Mouse (Mus musculus): ENCODE data around the gene Cyp2d10. TPM values are rescaled to one million over a fixed set of nuclear protein-coding genes. Genes with fewer than 3 reads are reported as not detected.
"Not testable (repeated sequence)": the region's sequence is repeated elsewhere in the genome, so short reads cannot be mapped to it uniquely, and the experiment has no call there.

Cyp2d10 gene
- polyA plus RNA-seq, 1 experiment from 2014 or later: 3.4 TPM

- not testable (repeated sequence) for ATAC-seq (ENCODE audit: insufficient read depth, low FRiP score, low read depth); H3K4me2 ChIP-seq; H3K4me3 ChIP-seq (replicated peaks); H3K9ac ChIP-seq; H3K36me3 ChIP-seq; H3K4me1 ChIP-seq; H3K27ac ChIP-seq; H3K27me3 ChIP-seq (replicated peaks); H3K9me3 ChIP-seq
- 78% methylated on average over 2 of the region's 2 CpGs for WGBS
Measured at GRCm38 (mm10) chr15:82393922-82394321, 13.1 kb downstream of the Cyp2d10 start, which contains the start of gene Cyp2d11. Cyp2d11 (minus strand) TSS chr15:82394022.

- H3K4me2 ChIP-seq; H3K9me3 ChIP-seq; H3K4me1 ChIP-seq; H3K27me3 ChIP-seq (replicated peaks); H3K9ac ChIP-seq; H3K27ac ChIP-seq; H3K36me3 ChIP-seq; ATAC-seq (ENCODE audit: insufficient read depth, low FRiP score, low read depth); H3K4me3 ChIP-seq (replicated peaks): not testable (repeated sequence)
- 92% methylated on average over 10 of the region's 10 CpGs for WGBS
Measured at GRCm38 (mm10) chr15:82389916-82390315, 17.1 kb downstream of the Cyp2d10 start.

DNA sequence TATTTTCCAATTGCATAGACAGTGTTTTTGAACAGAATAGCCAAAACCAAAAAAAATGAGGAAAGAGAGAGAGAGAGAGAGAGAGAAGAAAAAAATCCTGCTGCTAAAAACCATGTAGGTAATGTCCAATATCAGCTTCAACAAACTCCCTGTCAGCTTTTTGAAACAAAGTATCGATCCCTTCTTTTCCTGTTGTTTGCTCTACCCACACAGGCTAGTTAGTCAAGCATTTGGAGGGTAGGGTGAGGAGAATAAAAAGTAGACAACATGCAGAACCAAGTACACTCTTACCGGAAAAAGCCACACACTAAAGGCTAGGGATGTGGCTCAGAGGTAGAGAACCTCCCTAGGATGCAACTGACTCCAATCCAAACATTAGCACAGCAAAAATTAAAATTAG is 21.3 kb downstream of the Cyp2d10 start:
- no peaks in the 10 kb centered on the region for H3K27me3 ChIP-seq (replicated peaks)
- no peak for ATAC-seq (ENCODE audit: insufficient read depth, low FRiP score, low read depth)
- no peaks in the 10 kb centered on the region for H3K9me3 ChIP-seq
- H3K36me3 ChIP-seq: no peaks in the 10 kb centered on the region
- no peak overlapping the region for H3K4me2 ChIP-seq
- H3K4me3 ChIP-seq (replicated peaks): no peak overlapping the region
- H3K27ac ChIP-seq: no peak overlapping the region
- H3K9ac ChIP-seq: no peak overlapping the region
- 0 out of 2 replicates have a peak, but pooled peaks cover 3% of the 10 kb centered on the region for H3K4me1 ChIP-seq
- WGBS: 71% methylated on average over 2 of the region's 2 CpGs

- H3K27me3 ChIP-seq (replicated peaks): no peaks in the 10 kb centered on the region
- H3K4me1 ChIP-seq: 0 out of 2 replicates have a peak, but pooled peaks cover 21% of the 10 kb centered on the region
- H3K36me3 ChIP-seq: no peaks in the 10 kb centered on the region
- no peak overlapping the region for H3K4me3 ChIP-seq (replicated peaks)
- no peak for ATAC-seq (ENCODE audit: insufficient read depth, low FRiP score, low read depth)
- no peak overlapping the region for H3K9ac ChIP-seq
- no peak overlapping the region for H3K4me2 ChIP-seq
- 83% methylated on average over 2 of the region's 2 CpGs for WGBS
- H3K27ac ChIP-seq: no peak overlapping the region
- no peaks in the 10 kb centered on the region for H3K9me3 ChIP-seq
Measured at GRCm38 (mm10) chr15:82382441-82382840, 24.6 kb downstream of the Cyp2d10 start.

DNA sequence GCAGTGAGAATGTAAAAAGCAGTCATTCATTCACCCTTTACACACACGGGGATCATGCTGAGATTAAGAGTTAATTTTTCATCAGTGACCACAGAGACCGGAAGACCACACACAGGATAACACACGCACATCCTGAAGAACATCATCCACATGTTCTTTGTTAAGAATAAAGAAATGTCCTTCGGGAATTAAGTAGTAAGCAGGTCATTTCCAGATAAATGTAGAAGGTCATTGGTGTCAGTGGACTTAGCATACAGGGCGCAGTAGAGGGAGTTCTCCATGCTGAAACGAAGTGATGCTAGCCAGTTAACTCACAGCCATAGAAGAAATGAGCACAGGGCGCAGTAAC is 26.3 kb downstream of the Cyp2d10 start:
- 28% methylated on average over 7 of the region's 7 CpGs for WGBS
- no peaks in the 10 kb centered on the region for H3K9me3 ChIP-seq
- no peak overlapping the region for H3K9ac ChIP-seq
- H3K4me2 ChIP-seq: peak overlapping the region; percentile 88
- H3K4me1 ChIP-seq: 0 out of 2 replicates have a peak, but pooled peaks cover 25% of the 10 kb centered on the region
- no peak overlapping the region for H3K27ac ChIP-seq
- no peaks in the 10 kb centered on the region for H3K27me3 ChIP-seq (replicated peaks)
- H3K36me3 ChIP-seq: no peaks in the 10 kb centered on the region
- H3K4me3 ChIP-seq (replicated peaks): peak overlapping the region; percentile 12; the same call in 1 of the 2 replicates
- no peak for ATAC-seq (ENCODE audit: insufficient read depth, low FRiP score, low read depth)

DNA sequence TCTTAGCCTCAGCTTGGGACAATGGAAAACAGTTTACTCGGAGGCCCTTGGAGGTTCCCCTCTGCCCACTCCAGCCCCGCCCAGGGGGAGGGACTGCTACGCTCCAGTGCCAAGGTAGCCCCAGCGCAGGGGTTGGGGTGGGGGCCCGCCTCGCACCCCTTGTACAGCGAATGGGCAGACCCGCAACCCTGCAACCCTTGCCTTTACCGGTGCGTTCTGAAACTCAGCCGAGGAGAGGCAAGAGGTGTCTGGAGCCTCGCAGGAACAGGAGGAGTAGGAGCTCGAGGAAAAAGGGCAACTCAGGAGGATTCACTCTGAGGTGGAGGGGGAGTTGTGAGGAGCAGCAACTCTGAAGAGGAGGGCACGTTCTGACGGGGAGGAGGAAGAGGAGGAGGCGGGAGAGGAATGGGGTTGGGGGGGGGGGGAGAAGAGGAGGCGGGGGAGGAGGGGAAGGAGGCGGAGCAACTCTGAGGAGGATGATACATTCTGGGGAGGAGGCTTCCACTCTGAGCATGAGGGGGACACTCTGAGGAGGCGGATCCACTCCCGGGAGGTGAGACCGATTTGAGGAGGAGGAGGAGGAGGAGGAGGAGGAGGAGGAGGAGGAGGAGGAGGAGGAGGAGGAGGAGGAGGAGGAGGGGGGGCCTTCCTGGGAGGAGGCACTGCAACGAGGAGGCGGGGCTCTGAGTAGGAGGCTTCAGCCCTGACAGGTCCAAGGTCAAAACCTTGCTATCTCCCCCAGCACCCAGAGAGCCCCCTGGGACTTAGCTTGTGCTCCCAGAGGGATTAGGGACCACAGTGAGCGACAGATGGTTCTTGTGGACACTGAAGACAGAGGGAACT is 26.9 kb downstream of the Cyp2d10 start, which contains the start of gene Cyp2d22:
Gene Cyp2d22 (minus strand): TSS at position 390 of the 843 bp plus-strand sequence.
- Histone ChIP-seq H3K9me3 (no peaks in the 10 kb centered on the region), H3K4me1 (0 out of 2 replicates have a peak, but pooled peaks cover 25% of the 10 kb centered on the region), H3K4me2 (peak within 1 kb of the TSS; percentile 88), H3K27me3 (replicated peaks) (no peaks in the 10 kb centered on the region), H3K9ac (0 out of 2 replicates have a peak within 1 kb of the TSS, but pooled peaks have one; percentile 26), H3K27ac (peak within 1 kb of the TSS; percentile 75), H3K36me3 (no peaks in the 10 kb centered on the region), H3K4me3 (replicated peaks) (peak within 1 kb of the TSS; percentile 45)
- 1% methylated on average over 17 of the region's 24 CpGs for WGBS
- peak; percentile 54 for ATAC-seq (ENCODE audit: insufficient read depth, low FRiP score, low read depth)

GRCm38 (mm10) chr15:82379511-82379870 is 27.5 kb downstream of the Cyp2d10 start:
- ATAC-seq (ENCODE audit: insufficient read depth, low FRiP score, low read depth): peak; percentile 58
- 0 out of 2 replicates have a peak, but pooled peaks cover 25% of the 10 kb centered on the region for H3K4me1 ChIP-seq
- WGBS: 19% methylated on average over 7 of the region's 7 CpGs

GRCm38 (mm10) chr15:82378261-82379180 is 28.5 kb downstream of the Cyp2d10 start:
- 36% methylated on average over 15 of the region's 15 CpGs for WGBS
- no peaks in the 10 kb centered on the region for H3K36me3 ChIP-seq
- peak overlapping the region; percentile 6; the same call in 1 of the 2 replicates for H3K4me3 ChIP-seq (replicated peaks)
- ATAC-seq (ENCODE audit: insufficient read depth, low FRiP score, low read depth): no peak
- peak overlapping the region; percentile 75 for H3K27ac ChIP-seq
- no peak overlapping the region for H3K9ac ChIP-seq
- H3K4me2 ChIP-seq: peak overlapping the region; percentile 88
- no peaks in the 10 kb centered on the region for H3K27me3 ChIP-seq (replicated peaks)
- H3K4me1 ChIP-seq: 0 out of 2 replicates have a peak, but pooled peaks cover 25% of the 10 kb centered on the region
- H3K9me3 ChIP-seq: no peaks in the 10 kb centered on the region

More at GRCm38 (mm10) chr15:82379511-82379870, 27.5 kb downstream of the Cyp2d10 start:
- Histone ChIP-seq H3K9me3 (no peaks in the 10 kb centered on the region), H3K27ac (peak overlapping the region; percentile 75), H3K9ac (0 out of 2 replicates have a peak overlapping the region, but pooled peaks have one; percentile 26), H3K36me3 (no peaks in the 10 kb centered on the region), H3K27me3 (replicated peaks) (no peaks in the 10 kb centered on the region), H3K4me2 (peak overlapping the region; percentile 88), H3K4me3 (replicated peaks) (peak overlapping the region; percentile 45)

GRCm38 (mm10) chr15:82377701-82378100 is 29.3 kb downstream of the Cyp2d10 start:
- Histone ChIP-seq H3K36me3 (no peaks in the 10 kb centered on the region), H3K4me1 (0 out of 2 replicates have a peak, but pooled peaks cover 25% of the 10 kb centered on the region), H3K4me2 (peak overlapping the region; percentile 88; the same call in 1 of the 2 replicates), H3K9ac (no peak overlapping the region), H3K4me3 (replicated peaks) (no peak overlapping the region), H3K9me3 (no peaks in the 10 kb centered on the region), H3K27me3 (replicated peaks) (no peaks in the 10 kb centered on the region), H3K27ac (peak overlapping the region; percentile 75; the same call in 1 of the 2 replicates)
- 70% methylated on average over 5 of the region's 5 CpGs for WGBS
- ATAC-seq (ENCODE audit: insufficient read depth, low FRiP score, low read depth): no peak

- no peak overlapping the region for H3K9ac ChIP-seq
- ATAC-seq (ENCODE audit: insufficient read depth, low FRiP score, low read depth): no peak
- H3K4me1 ChIP-seq: 0 out of 2 replicates have a peak, but pooled peaks cover 25% of the 10 kb centered on the region
- H3K27ac ChIP-seq: peak overlapping the region; percentile 66
- WGBS: 60% methylated on average over 17 of the region's 17 CpGs
- no peak overlapping the region for H3K4me2 ChIP-seq
- H3K9me3 ChIP-seq: no peaks in the 10 kb centered on the region
- H3K27me3 ChIP-seq (replicated peaks): no peaks in the 10 kb centered on the region
- H3K36me3 ChIP-seq: no peaks in the 10 kb centered on the region
- H3K4me3 ChIP-seq (replicated peaks): no peak overlapping the region
Measured at GRCm38 (mm10) chr15:82376393-82377138, 30.4 kb downstream of the Cyp2d10 start.

- H3K27ac ChIP-seq: no peak overlapping the region; the same call in 1 of the 2 replicates
- H3K9me3 ChIP-seq: no peaks in the 10 kb centered on the region
- no peak overlapping the region for H3K9ac ChIP-seq
- 0 out of 2 replicates have a peak, but pooled peaks cover 23% of the 10 kb centered on the region for H3K4me1 ChIP-seq
- H3K27me3 ChIP-seq (replicated peaks): no peaks in the 10 kb centered on the region
- H3K4me3 ChIP-seq (replicated peaks): no peak overlapping the region
- 86% methylated on average over 9 of the region's 9 CpGs for WGBS
- ATAC-seq (ENCODE audit: insufficient read depth, low FRiP score, low read depth): no peak
- H3K36me3 ChIP-seq: no peaks in the 10 kb centered on the region
- no peak overlapping the region for H3K4me2 ChIP-seq
Measured at GRCm38 (mm10) chr15:82375855-82376254, 31.1 kb downstream of the Cyp2d10 start.

All from stomach, embryonic 15.5 days (tissue).